Mouse (Mus musculus) G1E-ER4 (cell line): ENCODE data around the gene Gm6164. TPM values are rescaled to one million over a fixed set of nuclear protein-coding genes. Genes with fewer than 3 reads are reported as not detected.
"Not testable (repeated sequence)": the region's sequence is repeated elsewhere in the genome, so short reads cannot be mapped to it uniquely, and the experiment has no call there.

ENCODE experiments used
- GATA1 ChIP-seq: IDR thresholded peaks from one replicate; pipeline ENCODE4 v1.8.0; 2012; ENCODE audit warnings: low read length, inconsistent platforms
- polyA plus RNA-seq: library from polyadenylated mRNA; stranded (reverse); fragments of >175 nt; gene quantifications from 2 replicates; pipeline ENCODE4 v1.2.3, GENCODE M21; 2012

Gm6164 gene
- polyA plus RNA-seq, result not detected in 2 replicates

GRCm38 (mm10) chr7:20205507-20205906 lies at the start of gene Gm6164:
TSS of gene Gm6164 (minus strand) at chr7:20205607.
- TF ChIP-seq GATA1, result not testable (repeated sequence)

- not testable (repeated sequence) for TF ChIP-seq GATA1
Measured at GRCm38 (mm10) chr7:20233728-20234127, 28.3 kb upstream of the Gm6164 start, which contains the start of gene Gm4498. TSS of gene Gm4498 (minus strand) at chr7:20233828.

- TF ChIP-seq GATA1, result not testable (repeated sequence)
Measured at GRCm38 (mm10) chr7:20193410-20193809, 12.0 kb downstream of the Gm6164 start, which contains the start of gene Vmn1r95. TSS of gene Vmn1r95 (plus strand) at chr7:20193710.

GRCm38 (mm10) chr7:20168277-20168676 lies 37.1 kb downstream of the Gm6164 start, which contains the start of gene Vmn1r94:
TSS of gene Vmn1r94 (minus strand) at chr7:20168377.
- not testable (repeated sequence) for TF ChIP-seq GATA1

Other genes starting within 250 kb of the Gm6164 start
- not detected in 2 replicates for gene Ceacam20, start 240.2 kb downstream of the Gm6164 start, polyA plus RNA-seq
- not detected in 2 replicates for gene Nlrp9b, start 214.1 kb downstream of the Gm6164 start, polyA plus RNA-seq
- not detected in 2 replicates for gene Vmn1r91, start 105.9 kb downstream of the Gm6164 start, polyA plus RNA-seq
- not detected in 2 replicates for gene Gm16442, start 83.0 kb downstream of the Gm6164 start, polyA plus RNA-seq
- gene Vmn1r93, start 66.5 kb downstream of the Gm6164 start, polyA plus RNA-seq, result not detected in 2 replicates
- not detected in 2 replicates for gene Vmn1r94, start 37.2 kb downstream of the Gm6164 start, polyA plus RNA-seq
- not detected in 2 replicates for gene Vmn1r95, start 11.9 kb downstream of the Gm6164 start, polyA plus RNA-seq
- not detected in 2 replicates for gene Gm4498, start 28.2 kb upstream of the Gm6164 start, polyA plus RNA-seq
- gene Gm5890, start 57.2 kb upstream of the Gm6164 start, polyA plus RNA-seq, result not detected in 2 replicates
- gene Gm4133, start 128.5 kb upstream of the Gm6164 start, polyA plus RNA-seq, result not detected in 2 replicates
- not detected in 2 replicates for gene Gm5728, start 169.8 kb upstream of the Gm6164 start, polyA plus RNA-seq
- gene Vmn1r100, start 212.3 kb upstream of the Gm6164 start, polyA plus RNA-seq, result not detected in 2 replicates
- not detected in 2 replicates for gene Vmn1r101, start 237.0 kb upstream of the Gm6164 start, polyA plus RNA-seq